Mouse (Mus musculus) thymus, postnatal 25 days (tissue): ENCODE data around the gene Dpy30.

ENCODE experiments used
- DNase-seq: peaks from one replicate; pipeline ENCODE4 v3.0.0; 2022

Gene Dpy30

GRCm38 (mm10) chr17:74294426-74295025, 29.2 kb downstream of the Dpy30 start:
- peak; percentile 80 for DNase-seq

GRCm38 (mm10) chr17:74293687-74294425, 29.9 kb downstream of the Dpy30 start:
- peak; percentile 56 for DNase-seq

GRCm38 (mm10) chr17:74291640-74292361, 31.9 kb downstream of the Dpy30 start:
- no peak for DNase-seq

GRCm38 (mm10) chr17:74290869-74291268, 32.9 kb downstream of the Dpy30 start:
- no peak for DNase-seq

GRCm38 (mm10) chr17:74290198-74290597, 33.5 kb downstream of the Dpy30 start:
- DNase-seq: no peak

GRCm38 (mm10) chr17:74288626-74289025, 35.1 kb downstream of the Dpy30 start:
- DNase-seq: no peak

- DNase-seq: no peak
Observed at GRCm38 (mm10) chr17:74286140-74286730, 37.5 kb downstream of the Dpy30 start.

- DNase-seq: no peak
Observed at GRCm38 (mm10) chr17:74285730-74286129, 38.0 kb downstream of the Dpy30 start.

- no peak for DNase-seq
Observed at GRCm38 (mm10) chr17:74284397-74285115, 39.2 kb downstream of the Dpy30 start.

- DNase-seq: no peak
Observed at GRCm38 (mm10) chr17:74282024-74282423, 41.7 kb downstream of the Dpy30 start.

- no peak for DNase-seq
Observed at GRCm38 (mm10) chr17:74278966-74279869, 44.5 kb downstream of the Dpy30 start.

- DNase-seq: no peak
Observed at GRCm38 (mm10) chr17:74274471-74274870, 49.3 kb downstream of the Dpy30 start.

GRCm38 (mm10) chr17:74272683-74273205, 51.0 kb downstream of the Dpy30 start:
- no peak for DNase-seq

- no peak for DNase-seq
Observed at GRCm38 (mm10) chr17:74271541-74272268, 52.0 kb downstream of the Dpy30 start.

GRCm38 (mm10) chr17:74270205-74270604, 53.5 kb downstream of the Dpy30 start:
- DNase-seq: no peak

GRCm38 (mm10) chr17:74267415-74268180, 56.1 kb downstream of the Dpy30 start:
- DNase-seq: no peak

- DNase-seq: no peak
Observed at GRCm38 (mm10) chr17:74265636-74266035, 58.1 kb downstream of the Dpy30 start.

- DNase-seq: no peak
Observed at GRCm38 (mm10) chr17:74265156-74265505, 58.6 kb downstream of the Dpy30 start.

GRCm38 (mm10) chr17:74264333-74265155, 59.2 kb downstream of the Dpy30 start:
- no peak for DNase-seq
